Mouse (Mus musculus) cerebellum, adult 11-12 months (tissue): ENCODE data around the gene Nags.

Experiments used
- DNase-seq: peaks from one replicate; pipeline ENCODE4 v3.0.0; 2022

Gene Nags

DNA sequence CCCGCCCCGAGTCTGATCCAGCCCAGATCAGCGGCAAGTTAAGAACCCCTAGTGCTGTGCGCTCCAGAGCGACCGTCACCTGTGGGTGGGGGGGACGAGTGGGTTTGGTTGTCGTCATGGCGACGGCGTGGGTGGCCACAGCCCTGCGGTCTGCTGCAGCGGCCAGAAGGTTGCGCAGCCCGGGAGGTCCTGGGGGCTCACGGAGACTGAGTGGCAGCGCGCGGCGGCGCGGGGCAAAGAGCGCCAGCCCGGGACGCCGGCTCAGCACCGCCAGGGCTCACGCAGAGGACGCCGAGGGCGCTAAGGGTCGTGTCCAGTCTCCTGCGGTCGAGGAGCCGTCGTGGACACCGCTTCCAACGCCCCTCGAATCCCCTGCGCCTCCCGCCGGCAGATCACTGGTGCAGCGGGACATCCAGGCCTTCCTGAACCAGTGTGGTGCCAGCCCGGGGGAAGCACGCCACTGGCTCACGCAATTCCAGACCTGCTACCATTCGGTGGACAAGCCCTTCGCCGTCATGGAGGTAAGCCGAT is at the start of gene Nags:
Gene Nags (plus strand): TSS at position 43 of the 531 bp plus-strand sequence.
- DNase-seq, result no peak

DNA sequence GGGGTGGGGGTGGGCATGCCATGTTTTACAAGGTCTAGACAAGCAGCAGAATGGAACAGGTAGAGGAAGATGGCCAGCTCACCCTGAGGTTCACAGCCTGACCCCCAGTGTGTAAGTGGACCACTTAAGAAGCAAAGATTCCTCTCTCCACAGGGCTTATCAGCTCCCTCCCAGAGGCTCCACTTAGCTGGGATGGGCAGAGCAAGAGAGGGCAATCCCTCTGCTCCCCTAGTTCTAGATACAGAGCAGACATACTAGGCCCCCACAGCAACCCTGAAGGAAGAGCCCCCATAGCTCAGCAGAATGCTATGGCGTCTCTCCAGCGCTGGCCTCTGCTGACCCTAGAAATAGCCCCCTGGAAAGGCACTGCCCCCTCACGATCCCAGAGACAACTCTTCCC is 49.6 kb upstream of the Nags start:
- DNase-seq, result no peak

DNA sequence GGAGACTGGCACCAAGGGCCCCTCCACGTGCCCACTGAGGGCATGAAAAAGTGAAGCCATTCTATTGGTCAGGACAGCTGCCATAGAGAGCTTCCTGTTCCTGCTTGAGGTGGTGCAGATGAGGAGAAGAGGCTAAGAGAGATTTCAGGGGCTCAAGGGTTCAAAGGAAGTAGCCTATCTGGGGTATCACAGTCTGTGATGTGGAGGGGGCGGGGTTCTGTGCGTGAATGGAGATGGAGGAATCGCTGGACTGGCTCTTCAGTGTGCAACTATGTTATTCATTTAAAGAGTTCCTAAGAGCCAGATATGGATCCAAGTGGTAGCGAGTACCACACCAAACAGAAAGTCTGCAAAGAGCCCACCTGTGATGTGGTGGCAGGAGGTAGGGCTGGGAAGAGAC is 48.9 kb upstream of the Nags start:
- no peak for DNase-seq

DNA sequence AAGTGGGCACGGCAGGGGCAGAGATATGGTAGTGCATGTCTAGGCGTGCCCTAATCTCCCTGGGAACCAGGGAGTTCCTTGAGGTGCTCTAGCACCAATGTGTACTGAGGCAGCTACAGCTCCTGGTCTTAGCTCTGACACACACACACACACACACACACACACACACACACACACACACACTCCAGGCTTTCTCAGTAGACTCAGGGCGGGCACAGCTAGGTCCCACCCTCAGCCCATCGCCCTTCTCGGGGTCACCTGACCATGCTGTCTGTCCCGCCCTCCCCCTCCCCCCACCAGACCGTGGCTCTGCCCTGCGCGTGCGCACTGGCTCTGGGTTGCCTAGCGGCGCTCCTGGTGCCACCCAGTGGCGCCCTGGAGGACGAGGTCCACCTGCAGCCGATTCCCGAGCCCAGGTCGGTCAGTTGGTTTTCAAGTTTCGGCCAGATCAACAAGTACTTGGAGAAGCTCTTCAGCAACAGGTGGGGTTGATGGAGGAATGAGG is 48.4 kb upstream of the Nags start:
- DNase-seq, result peak; percentile 73

DNA sequence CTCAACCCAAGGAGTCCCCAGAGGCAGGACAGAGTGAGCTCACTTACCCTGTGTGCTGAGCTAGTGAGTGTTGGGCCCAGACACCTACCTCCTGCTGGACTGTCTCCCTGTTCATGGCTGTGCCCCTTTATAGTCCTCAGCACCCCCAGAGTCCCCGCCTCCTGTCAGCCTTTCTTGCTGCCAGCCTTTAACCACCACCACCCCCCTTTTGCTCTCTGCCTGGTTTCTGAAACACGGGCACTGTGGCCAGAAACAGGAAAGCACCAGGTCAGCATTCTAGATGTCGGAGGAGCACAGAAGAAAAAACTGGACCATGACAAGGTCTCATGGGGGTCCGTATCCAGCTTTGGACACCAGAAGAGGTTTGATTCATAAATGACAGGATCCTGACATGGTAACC is 44.1 kb upstream of the Nags start, which contains the start of gene Ppy:
Gene Ppy (minus strand): TSS at position 101 of the 400 bp plus-strand sequence.
- DNase-seq, result no peak

DNA sequence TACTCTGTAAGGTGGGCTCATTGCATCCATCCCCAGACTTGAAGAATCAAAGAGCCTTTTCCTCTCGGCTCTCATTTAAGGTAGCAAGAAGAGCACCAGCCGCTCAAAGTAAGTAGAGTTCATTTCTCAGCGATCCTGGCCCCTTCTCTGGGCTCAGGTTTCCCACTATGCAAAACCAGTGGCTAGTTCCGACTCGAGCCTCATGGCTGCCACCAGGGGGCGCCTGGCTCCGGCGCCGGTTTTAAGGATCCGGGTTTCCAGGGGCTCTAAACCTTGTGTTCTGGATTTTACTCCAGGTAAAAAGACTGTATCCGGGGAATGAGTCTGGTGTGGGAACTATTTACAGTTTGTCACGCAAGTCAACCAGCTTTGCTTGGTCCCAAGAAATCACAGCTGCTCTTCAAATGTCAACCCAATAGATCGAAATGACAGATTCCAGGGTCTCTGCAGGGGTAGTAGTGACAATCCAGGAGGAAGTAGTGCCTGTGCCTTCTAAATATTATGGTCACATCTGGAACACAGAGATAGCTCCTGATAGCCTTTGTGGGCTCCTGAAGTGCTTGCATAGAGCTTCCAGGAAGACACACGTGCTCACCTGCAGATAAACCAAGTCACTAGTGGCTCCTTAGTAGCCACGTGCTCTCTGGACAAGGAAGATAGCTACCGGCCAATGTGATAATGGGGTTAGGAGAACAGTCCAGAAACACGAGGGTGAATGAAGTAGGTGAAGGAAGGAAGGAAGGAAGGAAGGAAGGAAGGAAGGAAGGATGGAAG is 42.6 kb upstream of the Nags start:
- DNase-seq, result no peak

DNA sequence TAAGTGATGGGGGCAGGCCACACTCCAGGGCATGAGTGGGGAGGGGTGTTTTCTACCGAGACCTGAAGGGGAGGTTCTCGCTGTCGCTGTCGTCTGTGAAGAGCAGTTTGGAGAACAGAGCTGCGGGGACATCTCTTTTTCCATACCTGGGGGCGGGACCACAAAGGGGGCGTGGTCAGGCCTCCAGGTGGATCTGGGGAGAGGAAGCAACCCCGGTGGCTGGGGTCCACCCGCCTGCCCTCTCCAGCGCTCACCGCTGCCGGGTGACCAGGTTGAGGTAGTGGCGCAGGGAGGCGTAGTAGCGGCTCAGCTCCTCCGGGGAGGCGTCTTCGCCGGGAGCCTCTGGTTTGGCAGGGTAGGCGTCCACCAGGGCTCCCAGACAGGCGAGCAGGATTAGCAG is 38.4 kb upstream of the Nags start:
- no peak for DNase-seq

DNA sequence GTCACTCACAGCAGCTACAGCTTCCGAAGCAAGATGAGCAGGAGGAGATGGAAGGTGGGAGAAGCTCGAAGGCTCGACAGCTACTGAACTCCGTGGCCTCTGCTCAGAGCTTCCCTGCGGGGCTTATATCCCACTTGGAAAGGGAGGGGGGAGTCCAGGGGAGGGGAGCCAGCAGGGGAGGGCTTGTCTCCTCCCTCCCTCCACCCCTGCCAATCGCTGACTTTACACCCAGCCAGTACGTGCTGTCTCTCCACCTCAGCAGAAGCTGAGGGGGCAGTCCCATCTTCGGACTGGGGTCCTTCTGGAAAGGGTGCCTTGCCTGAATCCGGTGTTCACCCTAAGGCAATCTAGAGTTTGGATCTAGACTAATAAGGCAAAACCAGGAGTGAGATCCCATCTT is 37.6 kb upstream of the Nags start, which contains the start of gene Pyy:
Gene Pyy (minus strand): TSS at position 101 of the 400 bp plus-strand sequence.
- DNase-seq, result no peak

DNA sequence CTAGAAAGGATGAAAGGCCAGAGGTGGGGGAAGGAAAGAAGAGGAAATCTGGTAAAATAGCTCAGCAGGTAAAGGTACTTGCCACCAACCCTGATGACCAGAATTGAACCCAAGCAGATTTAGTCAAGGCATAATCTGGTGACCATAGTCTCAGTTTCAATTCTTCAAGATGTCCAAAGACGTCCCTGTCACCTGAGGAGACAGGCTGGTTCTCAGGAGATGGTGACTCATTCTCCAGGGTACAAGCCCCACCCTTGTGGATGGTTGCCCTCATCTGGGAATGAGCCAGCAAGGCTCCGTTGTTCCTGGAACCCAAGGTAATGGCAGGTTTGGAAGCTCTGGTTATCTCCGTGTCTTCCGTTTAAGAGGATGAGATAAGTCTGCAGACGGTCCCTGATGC is 33.7 kb upstream of the Nags start:
- DNase-seq, result no peak

DNA sequence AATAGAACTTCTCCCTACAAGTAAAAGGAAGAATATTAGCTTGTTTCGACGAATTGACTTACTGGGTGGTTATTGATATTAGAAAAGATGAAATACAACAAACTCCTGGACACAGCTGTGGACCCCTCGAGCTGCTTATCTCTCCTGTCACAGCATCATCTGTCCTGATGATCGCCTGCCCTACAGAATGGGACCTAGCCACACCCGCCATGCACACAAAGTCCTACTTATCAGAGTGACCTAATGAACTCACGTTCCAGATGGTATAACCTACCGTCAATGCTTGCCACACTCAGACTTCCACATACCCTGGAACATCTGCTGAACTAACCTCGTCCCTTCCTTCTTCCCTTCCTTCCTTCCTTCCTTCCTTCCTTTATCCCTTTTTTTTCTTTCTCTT is 29.1 kb upstream of the Nags start:
- DNase-seq, result no peak

DNA sequence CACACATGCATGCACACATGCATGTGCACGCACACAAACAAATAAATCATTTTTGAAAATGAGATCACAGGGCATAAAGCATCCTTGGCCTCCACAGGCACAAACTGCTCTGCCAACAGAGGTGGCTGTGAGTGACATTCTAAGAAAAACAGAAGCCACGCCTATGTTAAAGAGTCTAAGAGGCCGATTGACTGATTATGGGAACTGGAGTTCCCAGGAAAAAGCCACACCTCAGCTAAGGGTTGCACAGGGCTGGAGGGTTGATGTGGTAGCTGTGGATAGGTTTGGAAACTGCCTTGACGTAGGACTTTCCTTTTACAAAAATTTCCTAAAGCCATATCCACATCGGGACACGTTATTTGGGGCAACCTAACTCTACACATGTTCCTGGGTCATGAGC is 27.9 kb upstream of the Nags start:
- DNase-seq, result no peak

DNA sequence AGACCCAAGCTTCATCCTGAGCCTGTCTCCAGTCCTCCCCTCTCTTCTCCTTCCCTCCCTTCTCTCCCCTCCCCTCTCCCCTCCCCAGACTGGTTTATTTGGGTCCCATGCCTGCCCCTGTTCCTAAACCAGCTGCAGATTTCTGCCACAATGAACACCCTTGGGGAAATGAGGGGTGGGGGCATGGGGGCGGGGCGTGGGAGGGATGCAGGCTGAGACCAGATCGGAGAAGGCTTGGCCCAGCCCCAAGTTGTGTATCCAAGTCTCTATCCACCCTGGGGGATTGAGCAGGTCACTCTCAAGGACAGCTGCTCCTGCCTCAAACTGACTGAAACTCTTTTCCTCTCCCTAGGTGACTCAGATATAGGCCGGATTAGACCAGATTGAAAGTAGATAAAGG is 10.8 kb upstream of the Nags start:
- no peak for DNase-seq

DNA sequence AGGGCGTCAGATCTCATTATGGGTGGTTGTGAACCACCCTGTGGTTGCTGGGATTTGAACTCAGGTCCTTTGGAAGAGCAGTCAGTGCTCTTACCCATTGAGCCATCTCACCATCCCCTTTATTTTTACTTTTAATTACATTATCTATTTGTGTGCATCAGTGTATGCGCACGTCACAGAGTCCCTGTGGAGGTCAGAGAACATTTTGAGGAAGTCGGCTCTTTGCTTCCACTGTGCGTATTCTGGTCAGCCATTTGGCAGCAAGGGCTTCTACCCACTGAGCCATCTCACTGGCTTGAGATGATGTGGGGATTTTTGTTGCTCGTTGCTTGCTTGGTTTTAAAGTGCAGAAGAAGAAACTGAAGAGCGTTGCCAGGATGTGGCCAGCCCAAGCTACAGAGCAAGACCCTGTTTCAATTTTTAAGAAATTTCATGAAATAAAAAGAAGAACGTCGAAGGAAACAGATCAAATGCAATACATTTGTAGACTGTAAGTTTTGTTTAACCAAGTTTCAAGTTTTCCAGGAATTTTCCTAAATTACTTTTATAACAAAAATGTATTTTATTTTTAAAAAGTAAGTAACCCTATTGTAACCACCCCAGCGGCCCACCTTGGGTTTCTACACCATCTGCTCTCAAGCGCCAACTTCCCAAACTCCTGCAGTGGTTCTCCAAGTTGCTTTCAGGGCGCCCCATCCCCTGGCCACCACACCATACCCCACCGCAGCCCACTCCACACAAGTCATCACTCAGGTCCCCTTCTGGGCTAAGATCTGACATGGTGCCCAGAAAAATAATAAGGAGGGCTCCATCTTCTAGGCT is 7.5 kb upstream of the Nags start:
- DNase-seq, result no peak

DNA sequence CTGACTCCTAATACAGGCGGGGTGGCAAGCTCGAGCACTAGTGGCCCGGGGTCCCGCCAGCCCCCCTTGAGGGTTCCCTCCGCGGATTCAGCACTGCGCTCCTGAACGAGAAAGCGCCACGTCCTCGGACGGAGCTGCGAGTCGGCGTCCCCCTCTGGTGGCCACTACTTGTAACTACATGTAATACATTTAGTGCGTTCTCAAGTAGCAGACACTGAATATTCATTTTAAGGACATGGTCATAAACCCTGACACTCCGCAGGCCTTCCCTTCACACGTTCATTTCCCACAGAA is 6.9 kb upstream of the Nags start:
- DNase-seq, result peak; percentile 57

DNA sequence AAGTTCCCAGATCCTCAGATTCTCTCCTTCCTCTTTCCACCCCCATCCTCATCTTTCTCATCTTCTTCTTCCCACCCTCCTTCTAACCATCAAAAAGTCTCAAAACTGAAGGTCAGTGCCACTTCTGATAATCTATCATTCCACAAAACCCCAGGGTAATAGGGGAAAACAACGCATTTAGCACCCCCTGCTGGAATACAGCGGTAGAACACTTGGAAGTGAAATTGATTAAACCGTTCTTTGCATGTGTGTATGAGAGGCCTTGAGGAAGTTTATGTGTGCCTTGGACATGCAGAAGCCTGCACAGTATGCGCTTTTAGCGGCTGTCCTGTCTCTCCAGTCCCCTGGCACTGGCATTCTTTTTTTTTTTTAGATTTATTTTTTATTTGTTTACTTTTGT is 4.8 kb upstream of the Nags start:
- DNase-seq, result no peak

DNA sequence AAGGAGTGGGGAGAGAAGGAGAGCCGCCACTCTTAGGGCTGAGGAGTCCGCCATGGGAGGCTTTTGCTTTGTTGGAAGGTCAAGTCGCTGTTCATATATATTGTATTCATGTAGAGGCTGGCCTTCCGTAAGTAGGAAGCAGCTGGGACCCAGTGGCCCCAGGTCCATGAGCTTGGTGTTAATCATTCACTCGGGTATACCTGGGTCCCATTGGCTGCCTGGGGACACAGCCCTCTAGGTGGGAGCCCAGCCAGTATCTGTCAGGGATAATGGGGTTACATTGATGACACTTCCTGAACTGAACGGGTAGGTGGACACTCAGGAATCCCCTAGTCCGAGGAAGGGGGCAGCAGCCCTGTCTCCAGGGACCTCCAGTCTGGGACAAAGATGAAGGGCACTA is 3.0 kb upstream of the Nags start:
- DNase-seq, result no peak

DNA sequence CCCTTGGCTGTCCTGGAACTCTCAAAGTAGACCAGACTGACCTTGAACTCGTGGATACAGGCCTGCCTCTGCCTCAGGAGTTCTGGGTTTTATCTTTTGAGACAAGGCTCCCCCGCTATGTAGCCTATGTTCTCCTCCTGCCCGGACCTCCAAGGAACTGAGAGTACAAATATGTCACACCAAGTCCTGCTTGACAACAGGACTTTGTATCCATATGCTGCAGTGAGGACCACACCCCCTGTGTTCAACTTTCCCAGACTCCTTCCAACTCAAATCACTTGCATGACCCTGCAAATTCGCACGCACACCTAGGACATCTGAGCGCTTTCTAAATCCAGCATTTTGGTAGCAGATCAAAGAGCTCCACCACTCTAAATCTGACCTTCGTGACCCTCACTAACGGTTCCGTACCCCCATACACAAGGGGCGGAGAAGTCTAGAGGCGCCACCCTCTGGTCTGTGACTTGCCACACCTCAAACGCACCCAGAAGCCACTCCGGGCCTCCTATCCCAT is 299 bp upstream of the Nags start:
- no peak for DNase-seq

DNA sequence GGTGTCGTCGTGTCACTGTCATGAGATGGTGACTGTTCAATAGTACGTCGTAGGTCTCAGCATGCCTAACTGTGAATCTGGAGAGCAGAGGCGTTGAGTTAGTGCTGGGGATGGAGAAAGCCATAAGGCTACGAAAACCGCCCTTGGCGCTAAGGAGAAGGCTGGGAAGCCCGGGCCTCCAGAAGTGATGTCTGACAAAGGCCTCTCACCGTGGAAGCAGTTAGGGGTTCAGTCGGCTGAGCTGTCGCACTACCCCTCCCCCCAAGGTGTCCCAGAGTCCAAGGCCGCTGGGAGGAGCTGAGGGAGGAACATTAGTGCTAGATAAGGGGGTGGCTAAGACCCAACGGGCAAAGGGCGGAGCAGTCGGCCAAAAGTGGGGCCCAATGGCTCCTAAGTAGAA is 692 bp downstream of the Nags start:
- DNase-seq, result no peak

DNA sequence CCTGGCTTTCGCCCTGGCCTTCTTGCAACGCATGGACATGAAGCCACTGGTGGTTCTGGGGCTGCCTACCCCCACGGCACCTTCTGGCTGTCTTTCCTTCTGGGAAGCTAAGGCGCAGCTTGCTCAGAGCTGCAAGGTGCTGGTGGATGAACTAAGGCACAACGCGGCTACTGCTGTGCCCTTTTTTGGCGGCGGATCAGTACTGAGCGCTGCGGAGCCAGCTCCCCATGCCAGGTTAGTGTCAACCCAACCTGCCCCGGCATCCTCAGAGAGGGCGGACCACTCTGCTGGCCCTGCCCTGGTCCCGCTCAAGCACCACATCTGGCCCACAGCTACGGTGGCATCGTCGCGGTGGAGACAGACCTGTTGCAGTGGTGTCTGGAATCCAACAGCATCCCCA is 1.2 kb downstream of the Nags start:
- DNase-seq, result no peak

DNA sequence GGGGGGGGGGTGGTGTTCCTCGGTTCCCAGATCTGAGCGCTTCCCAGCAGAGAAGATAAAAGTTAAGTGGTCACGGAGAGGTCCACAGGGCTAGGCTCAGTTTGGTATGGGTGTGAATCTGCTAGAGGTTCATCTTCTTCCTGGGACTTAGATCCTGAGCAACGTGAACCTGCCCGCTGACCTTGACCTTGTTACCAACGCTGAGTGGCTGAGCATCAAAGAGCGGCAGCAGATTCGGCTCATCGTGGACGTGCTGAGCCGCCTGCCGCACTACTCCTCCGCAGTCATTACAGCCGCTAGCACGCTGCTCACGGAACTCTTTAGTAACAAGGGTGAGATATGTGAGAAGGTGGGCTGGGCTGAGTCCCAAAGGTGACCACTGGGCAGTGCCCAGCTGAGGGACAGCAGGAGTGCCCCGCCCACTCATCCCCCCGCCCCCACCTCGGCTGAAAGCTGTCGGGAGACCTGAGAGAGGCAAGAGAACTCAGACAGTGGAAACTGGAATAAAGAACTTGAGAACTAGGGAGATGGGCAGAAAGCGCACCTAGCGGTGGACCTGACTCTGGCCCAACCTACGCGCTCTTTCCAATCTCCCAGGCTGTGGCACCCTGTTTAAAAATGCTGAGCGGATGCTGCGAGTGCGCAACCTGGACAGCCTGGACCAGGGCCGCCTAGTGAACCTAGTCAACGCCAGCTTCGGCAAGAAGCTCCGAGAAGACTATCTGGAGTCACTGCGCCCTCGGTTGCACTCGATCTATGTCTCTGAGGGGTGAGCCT is 2.1 kb downstream of the Nags start:
- DNase-seq, result no peak

DNA sequence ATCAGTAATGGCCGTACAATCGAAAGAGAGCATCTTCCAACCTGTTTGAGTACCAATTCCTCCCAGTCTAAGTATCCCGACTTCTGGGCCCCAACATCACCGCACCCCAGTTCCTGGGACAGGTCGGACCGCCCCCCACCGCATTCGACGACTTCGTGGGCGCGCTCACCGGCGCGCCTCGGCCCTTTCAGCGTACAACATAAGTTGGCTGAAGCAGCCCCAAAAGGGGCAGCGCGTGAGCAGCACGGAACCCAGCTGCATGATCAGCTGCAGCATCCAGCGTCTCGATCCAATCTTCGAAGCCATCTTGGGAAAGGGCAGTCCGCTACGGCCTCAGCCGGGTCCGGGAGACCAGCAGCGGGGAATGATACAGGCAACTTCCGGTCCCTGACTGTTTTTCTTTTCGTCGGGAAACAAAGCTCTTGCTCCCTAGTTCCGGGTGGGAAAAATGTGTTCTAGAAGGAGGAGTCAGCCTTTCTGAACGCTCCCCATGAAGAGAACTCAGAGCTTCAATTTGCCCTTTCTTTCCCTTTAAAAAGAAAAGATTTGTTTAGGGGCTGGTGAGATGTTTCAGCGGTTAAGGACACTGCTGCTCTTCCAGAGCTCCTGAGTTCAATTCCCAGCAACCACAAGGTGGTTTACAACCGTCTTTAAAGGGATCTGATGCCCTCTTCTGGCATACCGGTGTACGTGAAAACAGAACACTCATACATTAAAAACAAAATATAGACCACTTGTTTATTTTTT is 10.9 kb downstream of the Nags start, which contains the start of gene Tmem101:
Gene Tmem101 (minus strand): TSS at position 366 of the 747 bp plus-strand sequence.
- peak; percentile 86 for DNase-seq

DNA sequence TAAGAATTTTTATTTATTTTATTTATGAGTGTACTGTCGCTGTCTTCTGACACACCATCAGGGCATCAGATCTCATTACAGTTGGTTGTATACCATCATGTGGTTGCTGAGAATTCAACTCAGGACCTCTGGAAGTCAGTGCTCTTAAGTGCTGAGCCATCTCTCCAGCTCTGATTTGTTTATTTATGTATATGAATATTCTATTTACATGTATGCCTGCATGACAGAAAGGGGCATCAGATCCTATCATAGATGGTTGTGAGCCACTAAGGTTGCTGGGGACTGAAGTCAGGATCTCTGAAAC is 11.4 kb downstream of the Nags start:
- DNase-seq, result no peak
